Mouse (Mus musculus): Measurements from ENCODE around the gene Kif17.

The Kif17 gene

DNA sequence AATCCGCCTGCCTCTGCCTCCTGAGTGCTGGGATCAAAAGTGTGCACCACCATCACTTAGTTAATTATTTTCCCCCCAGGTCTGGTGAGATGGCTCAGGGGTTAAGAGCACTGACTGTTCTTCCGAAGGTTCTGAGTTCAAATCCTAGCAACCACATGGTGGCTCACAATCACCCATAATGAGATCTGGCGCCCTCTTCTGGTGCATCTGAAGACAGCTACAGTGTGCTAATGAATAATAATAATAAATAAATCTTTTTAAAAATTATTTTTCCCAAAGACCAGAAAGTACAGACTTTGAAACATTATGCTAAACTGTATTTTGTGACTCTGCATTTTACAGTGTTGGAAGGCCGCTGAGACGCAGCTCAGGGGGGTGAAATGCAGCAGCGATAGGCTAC is 85.4 kb downstream of the Kif17 start:
- no peak for DNase-seq (ENCODE audit: extremely low read depth, insufficient read length, low spot score)

DNA sequence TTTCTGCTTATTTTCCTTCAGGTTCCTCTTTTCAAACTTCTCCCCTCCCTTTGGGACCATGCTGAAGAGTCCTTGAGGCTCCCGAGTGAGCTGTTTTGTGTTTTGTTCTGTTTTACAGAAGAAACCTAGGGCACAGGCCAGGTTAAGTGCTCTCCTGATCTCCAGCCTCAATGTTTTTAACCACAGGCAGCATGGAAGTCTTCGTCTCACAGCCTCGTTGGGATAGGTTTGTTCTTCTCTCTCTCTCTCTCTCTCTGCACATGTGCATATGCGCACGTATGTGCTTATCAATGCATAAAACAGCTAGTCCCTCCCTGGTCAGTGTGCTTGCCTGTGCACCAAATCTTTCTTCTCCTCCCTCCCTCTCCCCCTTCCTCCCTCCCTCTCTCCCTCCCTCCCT is 86.6 kb downstream of the Kif17 start:
- no peak for DNase-seq (ENCODE audit: extremely low read depth, insufficient read length, low spot score)

DNA sequence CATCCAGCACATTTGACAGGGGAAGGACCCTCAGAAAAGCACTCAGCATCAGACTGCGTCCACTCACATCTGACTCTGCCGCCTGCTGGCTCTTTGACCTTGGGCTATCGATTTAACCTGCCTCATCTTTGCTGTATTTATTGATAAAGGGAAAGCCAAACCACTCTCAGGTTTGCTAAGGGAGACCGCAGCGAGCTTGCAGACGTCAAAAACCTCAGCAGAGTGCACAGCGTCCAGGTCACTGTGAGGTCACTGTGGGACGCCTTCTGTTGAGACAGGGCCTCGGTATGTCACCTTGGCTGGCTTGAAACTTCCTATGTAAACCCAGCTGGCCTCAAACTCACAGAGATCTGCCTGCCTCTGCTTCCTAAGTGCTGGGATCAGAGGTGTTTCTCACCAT is 87.1 kb downstream of the Kif17 start:
- no peak for DNase-seq (ENCODE audit: extremely low read depth, insufficient read length, low spot score)

DNA sequence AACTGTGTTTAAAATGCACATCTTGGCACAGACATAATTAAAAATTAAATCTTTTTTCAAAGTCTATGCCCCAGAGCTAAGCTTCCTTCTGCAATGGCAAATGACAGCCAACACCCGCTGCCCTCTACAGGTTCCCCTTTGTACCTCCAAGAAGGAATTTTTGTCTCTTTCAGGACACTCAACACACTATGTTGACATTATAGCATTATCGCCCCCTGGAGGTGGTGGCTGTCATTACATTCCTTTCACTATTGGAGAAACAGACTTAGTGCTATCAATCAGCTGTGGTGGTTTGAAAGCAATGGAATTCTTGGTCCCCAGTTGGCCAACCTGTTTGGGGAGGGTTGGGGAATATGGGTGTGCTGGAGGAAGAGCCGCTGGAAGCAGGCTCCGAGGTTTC is 89.7 kb downstream of the Kif17 start:
- DNase-seq (ENCODE audit: extremely low read depth, insufficient read length, low spot score), result no peak

DNA sequence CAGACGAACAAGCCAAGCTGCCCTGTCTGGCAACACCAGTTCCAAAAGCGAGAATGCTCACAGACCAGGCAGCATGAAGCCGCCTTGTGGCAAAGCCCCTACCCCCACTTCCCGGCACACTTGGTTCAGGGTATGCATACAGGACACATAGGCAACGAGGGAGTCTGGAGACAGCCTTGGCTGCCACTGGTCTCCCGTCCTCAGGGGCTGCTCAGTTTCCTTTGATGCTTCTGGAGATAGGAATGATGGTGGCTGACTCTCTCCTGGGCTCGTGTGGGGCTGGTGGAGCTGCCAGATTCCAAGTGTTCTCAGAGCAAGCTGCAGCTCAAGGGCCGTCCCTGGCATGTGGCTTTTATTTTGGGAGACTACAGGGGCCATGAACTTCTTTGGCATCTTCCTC is 91.2 kb downstream of the Kif17 start:
- DNase-seq (ENCODE audit: extremely low read depth, insufficient read length, low spot score), result no peak

DNA sequence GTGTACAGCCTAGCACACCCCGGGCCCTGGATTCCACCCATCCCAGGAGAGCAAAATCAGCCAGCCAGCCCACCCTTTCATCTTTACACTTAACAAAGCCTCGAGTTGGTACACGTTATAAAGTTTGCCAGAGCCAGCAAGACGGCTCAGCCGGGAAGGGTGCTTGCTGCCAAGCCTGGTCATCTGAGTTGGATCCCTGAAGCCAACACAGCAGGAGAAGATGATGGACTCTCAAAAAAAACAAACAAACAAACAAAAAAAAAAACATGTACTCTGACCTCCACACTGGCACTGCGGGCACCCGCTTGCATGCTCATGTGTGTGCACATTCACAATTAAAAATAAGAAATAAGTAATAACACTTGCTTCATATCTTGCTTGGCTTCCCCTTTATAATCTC is 91.8 kb downstream of the Kif17 start:
- no peak for DNase-seq (ENCODE audit: extremely low read depth, insufficient read length, low spot score)

DNA sequence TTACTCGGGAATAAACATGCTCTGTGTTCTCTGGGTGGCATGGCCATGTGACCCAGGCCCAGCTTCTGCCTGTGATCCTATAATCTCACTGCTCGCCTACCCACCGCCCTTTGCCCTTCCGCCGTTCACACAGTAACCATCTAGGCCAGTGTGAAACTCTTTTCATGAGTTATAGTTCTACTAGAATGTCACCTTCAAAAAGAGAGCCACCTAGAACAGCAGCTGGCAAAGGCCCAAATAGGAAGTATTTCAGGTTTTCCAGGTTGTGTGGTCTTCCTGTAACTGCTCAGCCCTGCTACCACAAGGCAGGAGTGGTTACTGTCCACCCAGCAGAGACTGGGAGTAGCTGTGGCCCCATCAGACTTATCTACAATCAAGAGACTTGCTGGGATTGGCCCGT is 92.5 kb downstream of the Kif17 start:
- no peak for DNase-seq (ENCODE audit: extremely low read depth, insufficient read length, low spot score)

DNA sequence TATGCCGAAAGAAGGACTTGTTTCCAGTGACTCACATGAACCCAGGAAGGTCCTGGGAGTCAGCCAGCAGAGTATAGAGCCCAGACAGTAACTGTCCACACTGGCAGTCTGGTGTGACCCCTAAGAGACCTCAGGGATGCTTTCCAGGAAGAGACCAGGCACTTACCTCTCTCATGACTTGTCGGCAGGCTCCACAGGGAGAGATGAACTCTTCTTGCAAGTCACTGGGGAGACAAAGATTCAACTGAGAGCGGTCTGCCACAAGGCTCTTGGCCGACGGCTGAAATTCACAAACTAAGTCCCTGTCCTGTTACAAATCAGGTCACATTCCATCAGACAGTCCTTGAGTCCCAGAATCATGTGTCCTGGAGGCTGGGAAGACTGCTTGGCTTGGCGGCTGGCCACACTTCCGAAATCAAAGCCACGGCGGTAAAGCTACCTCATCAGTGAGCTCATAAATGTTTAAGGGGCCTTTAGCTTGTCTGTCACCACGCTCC is 93.2 kb downstream of the Kif17 start:
- peak; percentile 67 for DNase-seq (ENCODE audit: extremely low read depth, insufficient read length, low spot score)

DNA sequence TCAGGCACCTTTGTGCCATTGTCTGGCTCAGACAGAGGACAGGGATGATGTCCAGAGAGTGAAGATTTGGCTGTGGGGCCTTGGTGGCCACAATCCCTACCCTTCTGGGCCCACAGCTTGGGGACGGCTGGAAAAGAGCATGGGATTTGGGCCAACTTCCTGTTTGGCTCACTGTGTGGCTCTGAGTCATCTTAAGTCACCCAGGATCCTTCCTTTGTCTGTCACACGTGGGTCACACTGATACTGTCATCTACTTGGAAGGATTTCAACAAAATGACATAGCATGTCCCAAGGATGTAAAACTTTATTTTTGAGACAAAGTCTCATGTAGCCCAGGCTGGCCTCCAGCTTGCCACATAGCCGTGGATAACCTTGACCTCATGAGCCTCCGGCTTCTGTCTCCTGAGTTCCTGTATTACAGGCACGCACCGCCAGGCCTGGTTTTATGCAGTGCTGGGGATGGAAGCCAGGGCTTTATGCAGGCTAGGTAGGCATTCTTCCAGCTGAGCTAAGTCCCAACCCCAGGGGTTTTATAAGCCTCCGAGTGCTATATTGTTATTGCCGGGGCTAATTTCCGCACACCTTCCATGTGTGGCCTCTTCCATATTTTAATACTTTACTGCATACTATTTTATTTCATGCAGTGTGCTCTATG is 94.8 kb downstream of the Kif17 start:
- peak; percentile 58 for DNase-seq (ENCODE audit: extremely low read depth, insufficient read length, low spot score)

DNA sequence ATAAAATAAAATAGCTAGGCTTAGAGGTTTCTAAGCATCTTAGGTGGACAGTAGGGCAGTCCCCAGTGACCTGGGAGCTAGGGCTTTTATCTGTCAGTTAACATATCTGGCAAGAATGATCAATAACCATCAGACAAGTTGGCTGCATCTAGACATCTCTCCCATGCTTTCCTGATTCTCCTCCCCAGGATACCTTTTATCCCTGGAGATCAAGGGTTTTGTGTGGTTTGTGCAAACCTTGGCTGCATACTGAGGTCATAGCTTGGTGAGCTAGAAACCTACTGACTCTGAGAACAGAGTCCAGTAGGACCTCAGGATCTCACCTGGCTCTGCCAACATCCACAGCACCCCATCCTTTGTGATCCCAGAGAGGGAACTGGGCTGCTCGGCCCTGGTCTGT is 97.0 kb downstream of the Kif17 start:
- no peak for DNase-seq (ENCODE audit: extremely low read depth, insufficient read length, low spot score)

DNA sequence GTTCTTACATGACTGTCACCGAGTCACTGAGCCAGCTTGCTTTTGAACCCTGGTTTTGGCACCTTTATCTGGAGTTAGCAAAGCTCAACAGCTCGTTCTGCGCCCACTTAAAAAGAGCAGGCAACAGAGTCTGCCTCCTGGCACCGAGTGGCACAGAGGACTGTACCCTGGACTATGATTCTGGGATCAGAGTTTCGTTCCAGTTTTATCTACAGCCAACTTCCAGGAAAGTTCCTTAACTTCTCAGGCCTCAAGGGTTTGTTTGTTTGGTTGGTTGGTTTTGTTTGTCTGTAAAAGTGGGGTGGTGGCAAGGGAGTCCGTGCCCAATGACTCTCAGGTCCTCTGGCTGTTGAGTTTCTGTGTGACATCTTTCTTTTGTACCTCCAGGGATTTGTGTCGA is 98.5 kb downstream of the Kif17 start:
- DNase-seq (ENCODE audit: extremely low read depth, insufficient read length, low spot score), result no peak

All from 3134 (cell line).